Mouse (Mus musculus): ENCODE measurements at regions not wholly inside any gene's neighbourhood (a gene's known extent, or its start where the extent isn't known, plus 50 kb on each side); places are given as distances from the start of the nearest gene placed in this dataset.

GRCm38 (mm10) chr15:25245631-25246030, 167.9 kb downstream of the Basp1 start:
- TF ChIP-seq CTCF (IDR thresholded peaks at IDR 0.05; ENCODE audit: low read depth) (no peak), EP300 (IDR thresholded peaks at IDR 0.05; ENCODE audit: low read depth) (no peak)

Measured in heart, postnatal 0 days (tissue).